Mouse (Mus musculus) limb, embryonic 12.5 days (tissue): ENCODE data around the gene Angptl8. TPM values are rescaled to one million over a fixed set of nuclear protein-coding genes. Genes with fewer than 3 reads are reported as not detected.

Experiments
- ATAC-seq: fragments of 200-750 bp; cut with Nextera tagmentation; 2 replicates; pipeline ENCODE4 v1.8.0; 2017; ENCODE audit warnings: low read depth, moderate TSS enrichment; ENCODE audit not compliant: insufficient number of reproducible peaks, insufficient read depth, low FRiP score, low TSS enrichment
- H3K27ac ChIP-seq: fragments of 300-500 bp; sonication (generic); 2 replicates; pipeline ENCODE4 v1.5.1; 2016; ENCODE audit warnings: mild to moderate bottlenecking, moderate library complexity
- H3K27me3 ChIP-seq: fragments of 300-500 bp; sonication (generic); 2 replicates; pipeline ENCODE4 v1.6.1; 2016; ENCODE audit warnings: mild to moderate bottlenecking, moderate library complexity
- H3K36me3 ChIP-seq: fragments of 300-500 bp; sonication (generic); 2 replicates; pipeline ENCODE4 v1.6.1; 2016; ENCODE audit warnings: mild to moderate bottlenecking, moderate library complexity
- H3K4me1 ChIP-seq: fragments of 300-500 bp; sonication (generic); replicated peaks from 2 replicates; pipeline ENCODE4 v1.6.1; 2016
- H3K4me2 ChIP-seq: fragments of 300-500 bp; sonication (generic); 2 replicates; pipeline ENCODE4 v1.6.1; 2016; ENCODE audit warnings: mild to moderate bottlenecking, moderate library complexity
- H3K4me3 ChIP-seq: fragments of 300-500 bp; sonication (generic); replicated peaks from 2 replicates; pipeline ENCODE4 v1.5.1; 2016; ENCODE audit warnings: mild to moderate bottlenecking
- H3K9ac ChIP-seq: fragments of 300-500 bp; sonication (generic); replicated peaks from 2 replicates; pipeline ENCODE4 v1.6.1; 2016; ENCODE audit warnings: mild to moderate bottlenecking, moderate library complexity
- H3K9me3 ChIP-seq: fragments of 300-500 bp; sonication (generic); 2 replicates; pipeline ENCODE4 v1.6.1; 2016; ENCODE audit warnings: mild to moderate bottlenecking, moderate library complexity
- WGBS: fragments of 180-500 bp; shearing (Covaris S2); methylation state at CpG from one replicate; pipeline ENCODE4 v1.1.7; 2016; 5-methylcytosine and 5-hydroxymethylcytosine counted together
- polyA plus RNA-seq: library from polyadenylated mRNA; unstranded; fragments of >200 nt; fragmentation: Nextera tagmentation; extraction: Ambion mirVana; gene quantifications from 2 replicates; pipeline ENCODE4 v1.2.1, GENCODE M21; 2016

The Angptl8 gene
- polyA plus RNA-seq, 1 experiment from 2014 or later: 0.99 TPM

GRCm38 (mm10) chr9:21816716-21817305 lies 18.5 kb upstream of the Angptl8 start:
- ATAC-seq: no peak
- H3K4me3 ChIP-seq: no peak overlapping the region
- H3K36me3 ChIP-seq: peaks cover 96% of the 10 kb centered on the region
- no peak overlapping the region for H3K9ac ChIP-seq
- no peak overlapping the region for H3K4me2 ChIP-seq
- H3K27me3 ChIP-seq: no peaks in the 10 kb centered on the region
- no peak overlapping the region for H3K27ac ChIP-seq
- H3K4me1 ChIP-seq: no peaks in the 10 kb centered on the region
- WGBS: 76% methylated on average over 9 of the region's 9 CpGs
- H3K9me3 ChIP-seq: no peaks in the 10 kb centered on the region

DNA sequence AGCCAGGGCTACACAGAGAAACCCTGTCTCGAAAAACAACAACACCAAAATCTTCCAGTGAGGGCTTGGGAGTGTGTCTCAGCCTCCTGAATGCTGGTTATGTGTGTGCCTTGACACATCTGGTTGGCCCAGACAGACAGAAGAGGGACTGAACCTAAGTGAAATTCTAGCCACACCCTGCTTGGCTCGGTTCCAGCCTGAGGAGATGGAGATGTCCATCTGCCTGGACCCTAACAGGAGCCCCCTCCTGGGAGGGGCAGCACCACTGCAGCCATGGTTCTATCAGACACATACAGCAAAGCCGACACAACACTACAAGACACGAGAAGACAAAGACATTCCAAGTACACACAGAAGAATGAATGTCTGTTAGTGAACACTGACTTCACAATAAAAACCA lies 17.2 kb upstream of the Angptl8 start:
- whole genome bisulfite sequencing: 92% methylated on average over 4 of the region's 4 CpGs
- Histone ChIP-seq H3K36me3 (peaks cover 83% of the 10 kb centered on the region), H3K4me2 (no peak overlapping the region), H3K9me3 (no peaks in the 10 kb centered on the region), H3K27me3 (no peaks in the 10 kb centered on the region), H3K9ac (no peak overlapping the region), H3K4me1 (no peaks in the 10 kb centered on the region), H3K27ac (no peak overlapping the region), H3K4me3 (no peak overlapping the region)
- no peak for ATAC-seq

DNA sequence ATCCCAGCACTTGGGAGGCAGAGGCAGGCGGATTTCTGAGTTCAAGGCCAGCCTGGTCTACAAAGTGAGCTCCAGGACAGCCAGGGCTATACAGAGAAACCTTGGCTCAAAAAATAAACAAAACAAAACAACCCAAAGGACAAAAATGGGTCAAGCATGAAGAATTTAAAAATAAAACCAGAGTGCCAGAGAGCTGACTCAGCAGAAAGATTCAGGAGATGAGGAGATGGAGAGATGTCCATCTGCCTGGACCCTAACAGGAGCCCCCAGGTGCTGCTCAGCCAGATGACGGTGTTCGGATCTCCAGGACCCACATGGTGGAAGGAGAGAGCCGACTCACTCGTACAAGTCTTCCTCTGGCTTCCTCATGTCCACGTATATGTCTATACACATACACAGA lies 16.7 kb upstream of the Angptl8 start:
- H3K4me2 ChIP-seq: no peak overlapping the region
- no peaks in the 10 kb centered on the region for H3K4me1 ChIP-seq
- no peak overlapping the region for H3K9ac ChIP-seq
- no peak for ATAC-seq
- WGBS: 92% methylated on average over 6 of the region's 6 CpGs
- H3K4me3 ChIP-seq: no peak overlapping the region
- H3K36me3 ChIP-seq: peaks cover 81% of the 10 kb centered on the region
- no peaks in the 10 kb centered on the region for H3K27me3 ChIP-seq
- no peaks in the 10 kb centered on the region for H3K9me3 ChIP-seq
- no peak overlapping the region for H3K27ac ChIP-seq

DNA sequence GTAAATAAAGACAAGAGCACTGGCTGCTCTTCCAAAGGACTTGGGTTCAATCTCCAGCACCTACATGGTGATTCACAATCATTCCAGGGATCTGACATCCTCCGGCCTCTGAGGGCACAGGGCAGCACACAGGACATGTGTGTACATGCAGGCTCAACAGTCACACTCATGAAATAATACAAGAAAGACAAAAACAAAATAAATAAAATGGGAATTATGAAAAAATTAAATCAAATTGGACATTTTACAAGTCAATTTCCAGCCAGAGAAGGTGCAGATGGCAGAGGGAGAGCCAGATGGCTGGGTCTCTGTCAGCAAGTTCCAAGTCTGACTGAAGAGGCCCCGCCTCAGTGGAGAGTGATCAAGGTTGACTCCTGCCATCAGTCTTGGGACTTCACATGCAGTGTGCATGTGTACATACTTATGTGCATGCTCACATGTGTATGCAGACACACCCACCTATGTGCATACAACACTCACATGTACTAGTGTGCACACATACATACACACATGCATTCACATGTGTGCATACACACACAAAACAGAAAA lies 16.1 kb upstream of the Angptl8 start:
- Histone ChIP-seq H3K9ac (no peak overlapping the region), H3K9me3 (no peaks in the 10 kb centered on the region), H3K27ac (no peak overlapping the region), H3K4me2 (no peak overlapping the region), H3K4me1 (no peaks in the 10 kb centered on the region), H3K27me3 (no peaks in the 10 kb centered on the region), H3K4me3 (no peak overlapping the region), H3K36me3 (peaks cover 81% of the 10 kb centered on the region)
- WGBS: 91% methylated on average over 2 of the region's 2 CpGs
- no peak for ATAC-seq

DNA sequence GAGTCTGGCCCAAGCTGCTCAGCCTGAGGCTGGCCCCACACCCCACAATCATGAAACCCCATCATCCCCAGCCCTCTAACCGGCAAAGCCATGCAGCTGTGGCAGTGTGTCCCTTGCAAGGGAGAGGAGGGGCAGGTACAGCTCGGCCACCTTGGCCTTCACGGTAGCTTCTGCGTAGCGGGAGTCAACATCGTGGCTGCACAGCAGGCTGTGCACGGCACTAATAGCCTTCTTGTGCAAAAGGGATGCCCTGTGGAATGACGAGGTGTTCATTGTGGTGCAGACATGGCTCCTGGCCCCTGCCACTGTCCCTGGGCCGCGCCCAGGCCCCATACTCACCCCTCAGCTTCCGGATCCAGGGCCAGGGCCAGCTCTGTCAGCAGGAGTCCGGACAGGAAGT lies 15.1 kb upstream of the Angptl8 start:
- no peaks in the 10 kb centered on the region for H3K27me3 ChIP-seq
- H3K4me1 ChIP-seq: no peaks in the 10 kb centered on the region
- H3K36me3 ChIP-seq: peaks cover 81% of the 10 kb centered on the region
- no peak overlapping the region for H3K4me2 ChIP-seq
- H3K4me3 ChIP-seq: no peak overlapping the region
- 0 out of 2 replicates have a peak overlapping the region, but pooled peaks have one; percentile 14 for H3K9ac ChIP-seq
- WGBS: 84% methylated on average over 12 of the region's 12 CpGs
- no peaks in the 10 kb centered on the region for H3K9me3 ChIP-seq
- no peak for ATAC-seq
- H3K27ac ChIP-seq: no peak overlapping the region

DNA sequence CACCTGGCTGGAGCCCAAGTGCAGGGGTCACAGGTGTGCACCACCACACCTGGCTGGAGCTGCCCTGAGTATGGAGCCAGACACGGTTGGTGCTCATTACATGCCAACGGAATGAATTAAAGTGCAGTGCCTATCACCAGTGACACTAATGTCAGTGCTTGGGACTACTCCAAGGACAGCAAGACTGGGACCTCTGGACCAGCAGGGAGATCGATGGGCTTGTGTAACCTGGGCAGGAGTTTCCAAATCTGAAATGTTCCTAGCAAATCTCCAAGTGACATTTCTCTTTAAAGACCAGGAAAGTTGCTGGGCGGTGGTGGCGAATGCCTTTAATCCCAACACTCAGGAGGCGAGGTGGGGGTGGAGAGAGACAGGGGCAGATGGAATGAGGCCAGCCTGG lies 12.6 kb upstream of the Angptl8 start:
- H3K36me3 ChIP-seq: peaks cover 72% of the 10 kb centered on the region
- ATAC-seq: no peak
- no peaks in the 10 kb centered on the region for H3K4me1 ChIP-seq
- H3K4me3 ChIP-seq: no peak overlapping the region
- WGBS: 82% methylated on average over 6 of the region's 6 CpGs
- H3K4me2 ChIP-seq: no peak overlapping the region
- H3K27ac ChIP-seq: no peak overlapping the region
- H3K9me3 ChIP-seq: no peaks in the 10 kb centered on the region
- no peak overlapping the region for H3K9ac ChIP-seq
- H3K27me3 ChIP-seq: no peaks in the 10 kb centered on the region

DNA sequence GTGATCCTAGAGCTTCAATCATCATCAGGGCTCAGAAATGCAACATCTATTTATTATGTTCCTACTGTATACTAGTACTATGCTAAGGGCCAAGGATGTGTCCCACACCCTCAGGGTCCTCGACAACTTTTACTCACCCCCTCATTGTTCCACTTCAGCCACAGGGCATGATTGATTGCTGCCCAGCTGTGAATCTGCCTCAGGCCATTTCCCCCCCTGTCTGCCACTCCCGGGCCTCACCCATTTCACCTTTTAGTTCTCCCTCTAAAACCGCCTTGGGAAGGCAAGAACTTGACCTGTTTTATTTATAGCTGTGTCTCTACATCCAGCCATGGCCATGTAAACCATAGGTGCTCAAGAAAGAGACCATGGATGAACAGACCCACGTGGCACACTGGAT lies 11.4 kb upstream of the Angptl8 start:
- H3K36me3 ChIP-seq: peaks cover 72% of the 10 kb centered on the region
- H3K4me2 ChIP-seq: no peak overlapping the region
- H3K27ac ChIP-seq: no peak overlapping the region
- H3K4me3 ChIP-seq: no peak overlapping the region
- no peaks in the 10 kb centered on the region for H3K9me3 ChIP-seq
- H3K27me3 ChIP-seq: no peaks in the 10 kb centered on the region
- ATAC-seq: no peak
- no peaks in the 10 kb centered on the region for H3K4me1 ChIP-seq
- H3K9ac ChIP-seq: no peak overlapping the region
- 62% methylated on average over 4 of the region's 4 CpGs for WGBS

DNA sequence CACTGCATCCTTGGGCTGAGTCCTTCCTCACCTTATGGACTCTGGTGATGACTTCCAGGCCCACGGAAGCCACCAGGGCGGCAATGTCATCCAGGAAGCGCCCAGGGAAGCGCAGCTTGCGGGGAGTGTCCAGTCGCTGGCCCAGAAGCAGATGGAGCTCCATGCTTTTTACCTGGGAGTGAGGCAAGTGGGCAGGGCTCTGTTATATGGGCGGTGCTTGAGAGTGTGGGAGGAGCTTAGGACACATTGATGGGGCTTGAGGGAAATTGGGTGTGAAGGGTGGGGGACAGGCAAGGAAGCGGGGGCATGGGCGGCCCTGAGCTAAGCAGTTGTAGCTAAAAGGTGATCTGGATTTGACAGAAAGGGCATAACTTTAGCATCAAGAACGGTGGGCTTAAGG lies 10.9 kb upstream of the Angptl8 start:
- Histone ChIP-seq H3K4me1 (no peaks in the 10 kb centered on the region), H3K27ac (no peak overlapping the region), H3K36me3 (peaks cover 72% of the 10 kb centered on the region), H3K27me3 (no peaks in the 10 kb centered on the region), H3K4me3 (no peak overlapping the region), H3K4me2 (no peak overlapping the region), H3K9me3 (no peaks in the 10 kb centered on the region), H3K9ac (no peak overlapping the region)
- 61% methylated on average over 10 of the region's 10 CpGs for WGBS
- ATAC-seq: no peak

DNA sequence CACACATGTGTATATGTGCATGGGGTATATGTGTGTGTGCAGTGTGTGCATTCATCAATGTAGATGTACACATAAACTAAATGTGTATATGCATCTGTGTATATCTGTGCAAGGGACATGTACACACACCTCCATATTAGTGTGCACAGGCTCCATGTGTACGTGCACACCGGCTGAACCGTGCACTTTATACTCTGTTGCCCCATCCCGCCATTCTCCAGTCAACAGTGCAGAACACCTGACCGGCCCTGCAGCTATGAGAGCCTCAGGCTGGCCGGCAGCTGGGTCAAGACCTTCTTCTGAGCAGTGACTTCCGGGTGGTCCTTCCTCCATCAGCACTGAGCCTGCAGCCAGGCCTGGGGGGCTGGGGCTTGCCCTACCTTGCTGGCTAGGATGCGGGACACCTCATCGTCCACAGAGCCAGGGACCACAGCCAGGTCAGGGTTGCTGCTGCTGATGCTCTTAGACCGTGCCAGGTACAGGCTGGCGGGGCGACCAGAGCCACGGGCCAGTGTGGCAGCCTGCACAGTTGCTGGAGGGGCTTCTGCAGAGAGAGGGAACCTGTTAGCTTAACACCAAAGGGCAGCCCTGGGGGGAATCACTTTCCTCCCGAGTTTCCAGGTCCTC lies 5.4 kb upstream of the Angptl8 start:
- Histone ChIP-seq H3K4me3 (no peak overlapping the region), H3K27me3 (no peaks in the 10 kb centered on the region), H3K4me2 (no peak overlapping the region), H3K9me3 (no peaks in the 10 kb centered on the region), H3K9ac (no peak overlapping the region), H3K36me3 (peaks cover 87% of the 10 kb centered on the region), H3K27ac (no peak overlapping the region), H3K4me1 (no peaks in the 10 kb centered on the region)
- ATAC-seq: no peak
- WGBS: 91% methylated on average over 14 of the region's 14 CpGs

DNA sequence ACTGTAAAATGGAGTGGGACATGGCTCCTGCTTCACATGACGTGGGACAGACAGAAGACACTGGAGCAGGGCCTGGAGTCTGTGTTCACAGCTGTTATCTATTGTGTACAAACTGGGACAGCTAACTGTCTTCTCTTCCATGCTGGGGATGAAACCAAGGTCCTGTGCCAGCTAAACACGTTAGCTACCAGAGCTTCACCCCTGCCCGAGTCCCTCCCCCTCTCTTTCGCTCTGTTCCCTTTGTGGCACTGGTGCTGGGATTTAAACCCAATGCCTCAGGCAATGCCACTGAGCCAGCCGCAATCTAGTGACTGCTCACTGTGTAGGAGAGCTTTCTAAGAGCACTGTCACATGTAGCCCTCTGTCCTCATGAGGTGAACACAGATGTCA lies 4.9 kb upstream of the Angptl8 start:
- Histone ChIP-seq H3K4me1 (no peaks in the 10 kb centered on the region), H3K27me3 (no peaks in the 10 kb centered on the region), H3K36me3 (peaks cover 87% of the 10 kb centered on the region), H3K4me2 (no peak overlapping the region), H3K9me3 (no peaks in the 10 kb centered on the region), H3K4me3 (no peak overlapping the region), H3K27ac (no peak overlapping the region), H3K9ac (no peak overlapping the region)
- 89% methylated on average over 5 of the region's 5 CpGs for WGBS
- ATAC-seq: no peak

DNA sequence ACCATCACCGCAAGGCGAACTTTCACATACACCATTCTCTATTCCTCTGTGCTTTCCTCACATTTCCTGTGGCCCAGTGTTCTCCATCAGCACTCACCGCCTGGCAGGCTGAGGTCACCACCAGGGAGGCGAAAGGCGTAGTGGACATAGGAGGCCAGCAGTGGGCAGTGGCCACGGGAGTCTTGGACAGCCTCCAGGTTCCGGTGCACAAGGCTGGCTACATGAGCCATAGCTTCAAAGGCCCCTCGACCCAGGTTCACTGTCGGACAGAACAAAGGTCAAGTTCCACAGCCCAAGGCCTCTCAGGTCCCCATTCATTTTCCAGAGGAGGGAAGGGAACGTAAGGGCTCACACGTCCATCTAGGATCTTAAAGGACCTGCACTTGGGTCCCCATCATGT lies 4.4 kb upstream of the Angptl8 start:
- H3K9me3 ChIP-seq: no peaks in the 10 kb centered on the region
- H3K9ac ChIP-seq: no peak overlapping the region
- 86% methylated on average over 11 of the region's 11 CpGs for WGBS
- H3K4me1 ChIP-seq: no peaks in the 10 kb centered on the region
- peaks cover 89% of the 10 kb centered on the region for H3K36me3 ChIP-seq
- no peak overlapping the region for H3K4me2 ChIP-seq
- no peak overlapping the region for H3K4me3 ChIP-seq
- H3K27ac ChIP-seq: no peak overlapping the region
- no peak for ATAC-seq
- no peaks in the 10 kb centered on the region for H3K27me3 ChIP-seq
